In genomic region chr5:34771818-34772217, GRCm38 (mm10) we compare ENCODE assay signal across 25 mouse cellular contexts. TPM values are rescaled to one million over a fixed set of nuclear protein-coding genes. Genes with fewer than 3 reads are reported as not detected.
DNase-seq lines count a peak whose midpoint lies in the region; ATAC-seq and TF ChIP-seq lines count a peak whose summit lies in the region.
"Had no signal": no experiment of that assay in that cellular context is flagged by ENCODE, and none has a peak within 500 bp of the region (broad histone marks: within the 10 kb centered on the region; RNA-seq: fewer than 3 reads in every experiment).

No protein-coding gene starts in this region.

- WGBS in kidney, embryonic 15.5 days = 82% methylated on average over 3 of the region's 3 CpGs

- H3K9ac ChIP-seq in MEL (ENCODE audit: control insufficient read depth, low read depth, low read length, poor library complexity, severe bottlenecking) = no peak overlapping the region
- no peak overlapping the region for H3K9ac ChIP-seq in kidney, embryonic 15.5 days
- H3K9ac ChIP-seq: embryonic facial prominence, embryonic 13.5 days; forebrain, embryonic 12.5 days; forebrain, embryonic 15.5 days; hindbrain, embryonic 12.5 days; hindbrain, embryonic 15.5 days had no signal

- no peak for TF ChIP-seq POLR2A in MEL (IDR thresholded peaks at IDR 0.05; ENCODE audit: control insufficient read depth in 1 of 2, insufficient read depth in 1 of 2, low read depth in 1 of 2, low read length in 2 of 2, poor library complexity in 1 of 2)
- no peak for TF ChIP-seq POLR2A in bone marrow macrophage, adult 2 months (IDR thresholded peaks at IDR 0.05; ENCODE audit: borderline replicate concordance, low read depth, low read length)

- H3K36me3 ChIP-seq in MEL (ENCODE audit: control insufficient read depth in 1 of 2, insufficient read depth in 2 of 2, low read length in 2 of 2) = peaks cover 3 to 10% of the 10 kb centered on the region in 2 experiments
- H3K36me3 ChIP-seq in kidney, embryonic 15.5 days = no peaks in the 10 kb centered on the region
- H3K36me3 ChIP-seq: forebrain, embryonic 12.5 days; forebrain, embryonic 15.5 days; hindbrain, embryonic 12.5 days; hindbrain, embryonic 15.5 days had no signal

- no peak overlapping the region for H3K27ac ChIP-seq in MEL (ENCODE audit: control insufficient read depth, low read depth, low read length)
- 0 out of 2 replicates have a peak overlapping the region, but pooled peaks have one; percentile 3 for H3K27ac ChIP-seq in bone marrow macrophage, adult 2 months (ENCODE audit: insufficient read depth, low read depth, low read length)
- no peak overlapping the region for H3K27ac ChIP-seq in kidney, embryonic 15.5 days
- H3K27ac ChIP-seq: embryonic facial prominence, embryonic 10.5 days; embryonic facial prominence, embryonic 13.5 days; forebrain, embryonic 12.5 days; forebrain, embryonic 15.5 days; hindbrain, embryonic 12.5 days; hindbrain, embryonic 15.5 days had no signal

- peaks cover 7 to 8% of the 10 kb centered on the region in 2 experiments for H3K4me1 ChIP-seq in MEL (ENCODE audit: control insufficient read depth in 1 of 2, insufficient read depth in 2 of 2, low read length in 2 of 2)
- peaks cover 23% of the 10 kb centered on the region for H3K4me1 ChIP-seq in bone marrow macrophage, adult 2 months (ENCODE audit: control insufficient read depth, insufficient read depth, low read length)
- H3K4me1 ChIP-seq in kidney, embryonic 15.5 days = no peaks in the 10 kb centered on the region
- H3K4me1 ChIP-seq: embryonic facial prominence, embryonic 10.5 days; embryonic facial prominence, embryonic 13.5 days; forebrain, embryonic 12.5 days; forebrain, embryonic 15.5 days; hindbrain, embryonic 12.5 days; hindbrain, embryonic 15.5 days had no signal

- TF ChIP-seq EP300 in MEL (IDR thresholded peaks at IDR 0.05; ENCODE audit: low read depth in 1 of 2, low read length in 2 of 2) = no peak

- 0 out of 2 replicates have a peak, but pooled peaks have one; percentile 9 for ATAC-seq in megakaryocyte progenitor cell, adult 5-6 weeks (replicated peaks; ENCODE audit: poor library complexity)
- ATAC-seq in kidney, embryonic 15.5 days (replicated peaks; ENCODE audit: low FRiP score) = no peak
- ATAC-seq: forebrain, embryonic 15.5 days; intestine, embryonic 16.5 days had no signal

- TF ChIP-seq CTCF in MEL (IDR thresholded peaks at IDR 0.05 in 2 of 3, conservative IDR thresholded peaks at IDR 0.05 in 1 of 3; ENCODE audit: control insufficient read depth in 1 of 3, insufficient read depth in 1 of 3, low read depth in 2 of 3, low read length in 3 of 3, poor library complexity in 1 of 3, severe bottlenecking in 1 of 3) = no peak
- no peak for TF ChIP-seq CTCF in bone marrow macrophage, adult 2 months (IDR thresholded peaks at IDR 0.05; ENCODE audit: low read depth, low read length)

- no peak overlapping the region for H3K4me2 ChIP-seq in kidney, embryonic 15.5 days
- H3K4me2 ChIP-seq: embryonic facial prominence, embryonic 13.5 days; forebrain, embryonic 12.5 days; forebrain, embryonic 15.5 days; heart, embryonic 11.5 days; hindbrain, embryonic 12.5 days; hindbrain, embryonic 15.5 days had no signal

- no peaks in the 10 kb centered on the region for H3K27me3 ChIP-seq in MEL (ENCODE audit: control insufficient read depth in 1 of 2, insufficient read depth in 2 of 2, low read length in 2 of 2)
- no peaks in the 10 kb centered on the region for H3K27me3 ChIP-seq in kidney, embryonic 15.5 days
- H3K27me3 ChIP-seq: embryonic facial prominence, embryonic 13.5 days; forebrain, embryonic 12.5 days; forebrain, embryonic 15.5 days; hindbrain, embryonic 12.5 days; hindbrain, embryonic 15.5 days had no signal

- DNase-seq in 416B (ENCODE audit: low read depth) (peak; percentile 34), MEL (ENCODE audit: low read depth, low spot score) (no peak)
- no peak for DNase-seq in cerebellum, adult 9-10 months
- DNase-seq in ovary, adult 18-20 months (ENCODE audit: low spot score) = no peak
- no peak for DNase-seq in embryo, embryonic 9.5 days (ENCODE audit: extremely low spot score)
- DNase-seq: adrenal gland, adult 2 months; adrenal gland, postnatal 25 days; cerebellum, adult 18-20 months; cerebellum, adult 9-11 months; cerebellum, postnatal 25 days; gastrocnemius, postnatal 10 days; gastrocnemius, postnatal 36 days; kidney, adult 18-20 months had no signal

- H3K4me3 ChIP-seq in MEL (ENCODE audit: control insufficient read depth in 1 of 2, insufficient read depth in 1 of 2, low read depth in 2 of 2, low read length in 2 of 2) = no peak overlapping the region
- no peak overlapping the region for H3K4me3 ChIP-seq in bone marrow macrophage, adult 2 months (ENCODE audit: insufficient read depth, low read length)
- no peak overlapping the region for H3K4me3 ChIP-seq in kidney, embryonic 15.5 days (replicated peaks)
- H3K4me3 ChIP-seq: embryonic facial prominence, embryonic 10.5 days; embryonic facial prominence, embryonic 13.5 days; erythroblast, embryonic 14.5 days; forebrain, embryonic 12.5 days; forebrain, embryonic 15.5 days; hindbrain, embryonic 12.5 days; hindbrain, embryonic 15.5 days had no signal

- TF ChIP-seq RAD21 in MEL (IDR thresholded peaks at IDR 0.05; ENCODE audit: low read depth, low read length) = no peak

- H3K79me2 ChIP-seq in MEL (ENCODE audit: control insufficient read depth, insufficient read depth, low read length, poor library complexity) = peaks cover 51% of the 10 kb centered on the region

- no peaks in the 10 kb centered on the region for H3K9me3 ChIP-seq in MEL (replicated peaks; ENCODE audit: insufficient read depth, low read length)
- H3K9me3 ChIP-seq in kidney, embryonic 15.5 days (replicated peaks) = no peaks in the 10 kb centered on the region
- H3K9me3 ChIP-seq: embryonic facial prominence, embryonic 10.5 days; embryonic facial prominence, embryonic 13.5 days; forebrain, embryonic 12.5 days; forebrain, embryonic 15.5 days; hindbrain, embryonic 12.5 days; hindbrain, embryonic 15.5 days had no signal

TF ChIP-seq in MEL, 35 proteins besides CTCF, POLR2A, EP300 and RAD21:
- peak; percentile 9; the same call in 1 of the 2 replicates for TF ChIP-seq USF1 (IDR thresholded peaks at IDR 0.05; ENCODE audit: low read depth, low read length)
- no peak for TF ChIP-seq MYB (IDR thresholded peaks at IDR 0.05; ENCODE audit: low read depth, low read length)
TF ChIP-seq in MEL: peak in this region for 1.

RNA-seq across cellular contexts. Expression of gene Htt, which starts 10.3 kb away (rescaled TPM):
- 27.0 and 27.5 TPM in 2 replicates for total RNA-seq in MEL (2012; rRNA removed)
- polyA plus RNA-seq in MEL (2012; ENCODE audit: insufficient read depth in 1 of 2, insufficient read length in 2 of 2, low read depth in 1 of 2, low replicate concordance in 2 of 2, missing spikeins in 1 of 2) = 10 to 100 TPM in 1 of 2 experiments, not detected in 1; 33.0 TPM
- 21.9 and 24.7 TPM in 2 replicates for polyA plus RNA-seq in bone marrow macrophage, adult 2 months (2012; ENCODE audit: insufficient read depth, insufficient read length, missing spikeins)
- 19.0 and 27.3 TPM in 2 replicates for total RNA-seq in megakaryocyte progenitor cell, adult 5-6 weeks (2015)
- 19.6 and 24.4 TPM in 2 replicates for total RNA-seq in megakaryocyte progenitor cell, adult 5-6 weeks (2017)
- polyA plus RNA-seq in kidney, embryonic 15.5 days (2015; fragmentation: Nextera tagmentation; extraction: Ambion mirVana) = 12.5 and 12.9 TPM in 2 replicates
